Mouse (Mus musculus): ENCODE measurements around the gene Alk. TPM values are rescaled to one million over a fixed set of nuclear protein-coding genes. Genes with fewer than 3 reads are reported as not detected.

The Alk gene
- total and polyA plus RNA-seq, 3 experiments = not detected

DNA sequence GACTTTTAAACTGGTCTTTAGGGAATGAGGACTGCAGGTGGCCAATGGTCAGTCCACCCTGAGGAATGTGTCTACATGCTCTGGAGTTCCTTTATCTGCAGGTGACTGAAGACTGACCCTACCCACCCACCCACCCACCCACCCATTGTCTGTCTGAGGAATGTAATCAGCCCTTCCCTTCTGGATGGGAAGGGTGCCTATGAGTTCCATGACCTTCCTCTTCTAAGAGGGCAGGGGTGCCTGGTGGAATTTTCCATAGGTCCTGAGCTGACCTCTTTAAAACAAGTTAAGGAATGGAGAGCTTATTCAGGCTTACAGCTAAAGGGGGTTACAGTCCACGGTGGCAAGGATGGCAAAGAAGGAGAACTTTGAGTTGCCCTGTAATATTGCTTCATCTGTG lies 43.7 kb downstream of the Alk start:
- no peak overlapping the region for H3K9ac ChIP-seq (ENCODE audit: control insufficient read depth, low read depth, low read length, poor library complexity, severe bottlenecking)
- H3K27me3 ChIP-seq (ENCODE audit: control insufficient read depth in 1 of 2, insufficient read depth in 2 of 2, low read length in 2 of 2) = no peaks in the 10 kb centered on the region
- no peaks in the 10 kb centered on the region for H3K4me1 ChIP-seq (ENCODE audit: control insufficient read depth in 1 of 2, insufficient read depth in 2 of 2, low read length in 2 of 2)
- no peaks in the 10 kb centered on the region for H3K9me3 ChIP-seq (replicated peaks; ENCODE audit: insufficient read depth, low read length)
- no peaks in the 10 kb centered on the region for H3K79me2 ChIP-seq (ENCODE audit: control insufficient read depth, insufficient read depth, low read length, poor library complexity)
- no peak overlapping the region for H3K27ac ChIP-seq (ENCODE audit: control insufficient read depth, low read depth, low read length)
- no peak for TF ChIP-seq MEF2A (IDR thresholded peaks at IDR 0.05; ENCODE audit: extremely low read depth, insufficient replicate concordance, low read depth, low read length, poor library complexity, severe bottlenecking)
- TF ChIP-seq E2F4 (IDR thresholded peaks at IDR 0.05; ENCODE audit: borderline replicate concordance, low read depth, low read length) = no peak
- no peak for TF ChIP-seq ZNF384 (IDR thresholded peaks at IDR 0.05; ENCODE audit: low read depth, low read length)
- no peak for TF ChIP-seq CTCF (IDR thresholded peaks at IDR 0.05 in 2 of 3, conservative IDR thresholded peaks at IDR 0.05 in 1 of 3; ENCODE audit: control insufficient read depth in 1 of 3, insufficient read depth in 1 of 3, low read depth in 2 of 3, low read length in 3 of 3, poor library complexity in 1 of 3, severe bottlenecking in 1 of 3)
- no peak for TF ChIP-seq MAFK (IDR thresholded peaks at IDR 0.05; ENCODE audit: borderline replicate concordance, low read depth, low read length)
- no peak for TF ChIP-seq USF2 (IDR thresholded peaks at IDR 0.05; ENCODE audit: borderline replicate concordance in 1 of 2, insufficient read depth in 1 of 2, low read depth in 1 of 2, low read length in 2 of 2)
- TF ChIP-seq MXI1 (IDR thresholded peaks at IDR 0.05; ENCODE audit: low read depth, low read length) = no peak
- no peak for TF ChIP-seq EP300 (IDR thresholded peaks at IDR 0.05; ENCODE audit: low read depth in 1 of 2, low read length in 2 of 2)
- TF ChIP-seq POLR2AphosphoS5 (IDR thresholded peaks at IDR 0.05; ENCODE audit: borderline replicate concordance, low read depth, low read length) = no peak
- no peak for TF ChIP-seq CHD1 (IDR thresholded peaks at IDR 0.05; ENCODE audit: low read depth, low read length)
- no peak for TF ChIP-seq ETS1 (IDR thresholded peaks at IDR 0.05; ENCODE audit: low read depth, low read length)
- TF ChIP-seq GATA1 (IDR thresholded peaks at IDR 0.05; ENCODE audit: low read depth, low read length) = no peak
- no peak for TF ChIP-seq POLR2A (IDR thresholded peaks at IDR 0.05; ENCODE audit: control insufficient read depth in 1 of 2, insufficient read depth in 1 of 2, low read depth in 1 of 2, low read length in 2 of 2, poor library complexity in 1 of 2)
- TF ChIP-seq ZMIZ1 (IDR thresholded peaks at IDR 0.05; ENCODE audit: low read depth, low read length) = no peak
- no peak for TF ChIP-seq ZC3H11A (IDR thresholded peaks at IDR 0.05; ENCODE audit: low read depth, low read length)
- TF ChIP-seq TBP (IDR thresholded peaks at IDR 0.05; ENCODE audit: low read depth, low read length) = no peak
- TF ChIP-seq BHLHE40 (IDR thresholded peaks at IDR 0.05; ENCODE audit: borderline replicate concordance, low read depth, low read length) = no peak
- no peak for TF ChIP-seq NRF1 (IDR thresholded peaks at IDR 0.05; ENCODE audit: insufficient read depth, low read depth, low read length, poor library complexity, severe bottlenecking)
- DNase-seq (ENCODE audit: low read depth, low spot score) = no peak
- no peaks in the 10 kb centered on the region for H3K36me3 ChIP-seq (ENCODE audit: control insufficient read depth in 1 of 2, insufficient read depth in 2 of 2, low read length in 2 of 2)
- no peak overlapping the region for H3K4me3 ChIP-seq (ENCODE audit: control insufficient read depth in 1 of 2, insufficient read depth in 1 of 2, low read depth in 2 of 2, low read length in 2 of 2)

DNA sequence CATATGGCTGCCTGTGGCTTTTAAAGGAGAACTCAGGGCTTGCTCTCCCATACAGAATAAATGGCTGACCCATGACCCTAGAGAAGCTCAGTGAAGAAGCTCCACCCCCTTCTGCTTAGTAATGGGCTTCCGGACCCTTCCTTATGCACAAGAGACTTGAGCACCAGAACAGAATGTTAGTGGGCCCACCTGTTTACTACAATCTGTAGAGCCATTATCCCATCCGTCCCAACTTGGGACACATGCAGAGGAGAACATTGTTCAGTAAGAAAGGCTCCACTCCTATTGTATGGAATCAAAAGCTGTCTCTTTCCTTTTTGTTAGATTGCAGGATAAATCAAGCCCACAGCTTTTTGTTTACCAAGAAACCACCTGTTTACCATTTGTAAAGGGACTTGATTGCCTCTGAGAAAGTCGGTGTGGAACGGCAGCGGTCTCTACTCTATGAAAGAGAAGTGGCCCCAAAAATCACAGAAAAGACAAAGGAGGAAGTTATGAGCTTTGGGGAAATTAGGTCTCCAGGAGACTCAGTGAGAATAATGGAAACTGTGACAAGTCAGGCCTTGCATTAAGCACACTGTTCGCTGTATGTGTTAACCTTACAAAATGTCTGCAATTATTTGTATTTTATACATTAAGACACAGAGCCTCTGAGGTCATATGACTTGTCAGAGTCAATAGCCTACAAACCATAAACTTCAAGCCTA lies 47.2 kb downstream of the Alk start:
- Histone ChIP-seq H3K9ac (ENCODE audit: control insufficient read depth, low read depth, low read length, poor library complexity, severe bottlenecking) (no peak overlapping the region), H3K27me3 (ENCODE audit: control insufficient read depth in 1 of 2, insufficient read depth in 2 of 2, low read length in 2 of 2) (no peaks in the 10 kb centered on the region), H3K36me3 (ENCODE audit: control insufficient read depth in 1 of 2, insufficient read depth in 2 of 2, low read length in 2 of 2) (no peaks in the 10 kb centered on the region), H3K4me1 (ENCODE audit: control insufficient read depth in 1 of 2, insufficient read depth in 2 of 2, low read length in 2 of 2) (no peaks in the 10 kb centered on the region), H3K79me2 (ENCODE audit: control insufficient read depth, insufficient read depth, low read length, poor library complexity) (no peaks in the 10 kb centered on the region), H3K27ac (ENCODE audit: control insufficient read depth, low read depth, low read length) (no peak overlapping the region), H3K4me3 (ENCODE audit: control insufficient read depth in 1 of 2, insufficient read depth in 1 of 2, low read depth in 2 of 2, low read length in 2 of 2) (no peak overlapping the region), H3K9me3 (replicated peaks; ENCODE audit: insufficient read depth, low read length) (no peaks in the 10 kb centered on the region)
- no peak for DNase-seq (ENCODE audit: low read depth, low spot score)
- TF ChIP-seq MAFK (IDR thresholded peaks at IDR 0.05; ENCODE audit: borderline replicate concordance, low read depth, low read length) (no peak), CHD2 (IDR thresholded peaks at IDR 0.05; ENCODE audit: low read length) (no peak), NELFE (IDR thresholded peaks at IDR 0.05; ENCODE audit: low read depth, low read length) (no peak), SIN3A (IDR thresholded peaks at IDR 0.05; ENCODE audit: low read length) (no peak), USF1 (IDR thresholded peaks at IDR 0.05; ENCODE audit: low read depth, low read length) (no peak), UBTF (IDR thresholded peaks at IDR 0.05; ENCODE audit: borderline replicate concordance, insufficient read depth, low read depth, low read length) (no peak), TCF12 (IDR thresholded peaks at IDR 0.05; ENCODE audit: low read depth, low read length) (no peak), ZKSCAN1 (IDR thresholded peaks at IDR 0.05; ENCODE audit: low read depth, low read length) (no peak), MAX (IDR thresholded peaks at IDR 0.05; ENCODE audit: low read length) (no peak), ELF1 (IDR thresholded peaks at IDR 0.05; ENCODE audit: low read depth, low read length) (no peak)

Measured in MEL (cell line).